Mouse (Mus musculus) kidney, embryonic 14.5 days (tissue): ENCODE measurements at regions not wholly inside any gene's neighbourhood (a gene's known extent, or its start where the extent isn't known, plus 50 kb on each side); places are given as distances from the start of the nearest gene placed in this dataset.

Source experiments
- ATAC-seq: fragments of 200-750 bp; cut with Nextera tagmentation; 2 replicates; pipeline ENCODE4 v1.8.0; 2017; ENCODE audit warnings: moderate number of reproducible peaks, mild to moderate bottlenecking, moderate TSS enrichment, moderate library complexity; ENCODE audit not compliant: low FRiP score, low TSS enrichment
- H3K27ac ChIP-seq: fragments of 300-500 bp; sonication (generic); 2 replicates; pipeline ENCODE4 v1.5.1; 2014; ENCODE audit warnings: low read depth, mild to moderate bottlenecking, low read length, moderate library complexity, mixed read lengths
- H3K27me3 ChIP-seq: fragments of 300-500 bp; sonication (generic); 2 replicates; pipeline ENCODE4 v1.6.1; 2014; ENCODE audit warnings: mild to moderate bottlenecking, low read length; ENCODE audit not compliant: control insufficient read depth, insufficient read depth
- H3K36me3 ChIP-seq: fragments of 300-500 bp; sonication (generic); 2 replicates; pipeline ENCODE4 v1.6.1; 2014; ENCODE audit warnings: low read length, mixed read lengths; ENCODE audit not compliant: control insufficient read depth, insufficient read depth
- H3K4me1 ChIP-seq: fragments of 300-500 bp; sonication (generic); 2 replicates; pipeline ENCODE4 v1.6.1; 2014; ENCODE audit warnings: low read length, mixed read lengths; ENCODE audit not compliant: control insufficient read depth, insufficient read depth
- H3K4me2 ChIP-seq: fragments of 300-500 bp; sonication (generic); replicated peaks from 2 replicates; pipeline ENCODE4 v1.6.1; 2014; ENCODE audit warnings: low read depth, mild to moderate bottlenecking, low read length
- H3K4me3 ChIP-seq: fragments of 300-500 bp; sonication (generic); 2 replicates; pipeline ENCODE4 v1.5.1; 2014; ENCODE audit warnings: mild to moderate bottlenecking, low read length
- H3K9ac ChIP-seq: fragments of 300-500 bp; sonication (generic); 2 replicates; pipeline ENCODE4 v1.6.1; 2014; ENCODE audit warnings: low read depth, mild to moderate bottlenecking, low read length, moderate library complexity
- H3K9me3 ChIP-seq: fragments of 300-500 bp; sonication (generic); 2 replicates; pipeline ENCODE4 v1.6.1; 2016; ENCODE audit warnings: low read length; ENCODE audit not compliant: control insufficient read depth
- WGBS: fragments of 180-500 bp; shearing (Covaris S2); extraction: QIAGEN DNeasy Blood & Tissue Kit; methylation state at CpG from one replicate; pipeline ENCODE4 v1.1.7; 2014; 5-methylcytosine and 5-hydroxymethylcytosine counted together

DNA sequence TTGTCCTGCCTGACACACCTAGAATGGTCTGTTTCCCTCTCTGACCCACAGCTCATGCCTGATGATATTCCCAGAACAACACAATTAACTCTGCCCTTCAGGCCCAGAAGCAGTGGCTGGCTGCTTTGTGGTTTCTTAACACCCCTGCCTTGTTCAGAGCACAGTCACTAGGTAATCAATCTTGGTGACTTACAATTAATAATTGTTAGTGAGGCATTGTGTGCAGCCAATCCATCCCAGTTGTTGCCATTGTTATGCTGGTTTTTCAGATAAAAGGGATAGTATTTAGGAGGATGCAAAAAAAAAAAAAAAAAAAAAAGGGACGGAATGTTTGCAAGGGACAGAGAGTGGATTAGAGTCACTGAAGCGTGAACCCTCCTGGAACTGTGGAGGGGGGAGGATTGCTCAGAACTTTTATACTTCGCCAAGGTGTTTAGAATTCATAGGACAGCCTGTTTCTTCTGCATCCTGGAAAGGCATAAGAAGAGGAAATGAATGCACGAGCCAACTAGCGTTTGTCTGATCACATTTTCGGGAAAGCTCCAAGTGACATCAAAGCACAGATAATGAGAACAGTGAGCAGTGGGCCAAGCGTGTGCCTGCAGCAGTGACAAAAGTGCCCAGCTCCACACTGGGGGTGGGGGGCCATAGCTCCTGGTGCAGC is 475.3 kb downstream of the Nedd1 start:
- no peaks in the 10 kb centered on the region for H3K36me3 ChIP-seq
- no peak overlapping the region for H3K4me3 ChIP-seq
- H3K27ac ChIP-seq, result no peak overlapping the region
- H3K27me3 ChIP-seq, result no peaks in the 10 kb centered on the region
- WGBS, result 19% methylated on average over 7 of the region's 7 CpGs
- H3K9ac ChIP-seq, result no peak overlapping the region
- H3K4me2 ChIP-seq, result no peak overlapping the region
- peaks cover 7% of the 10 kb centered on the region for H3K4me1 ChIP-seq
- H3K9me3 ChIP-seq, result no peaks in the 10 kb centered on the region
- ATAC-seq, result no peak

DNA sequence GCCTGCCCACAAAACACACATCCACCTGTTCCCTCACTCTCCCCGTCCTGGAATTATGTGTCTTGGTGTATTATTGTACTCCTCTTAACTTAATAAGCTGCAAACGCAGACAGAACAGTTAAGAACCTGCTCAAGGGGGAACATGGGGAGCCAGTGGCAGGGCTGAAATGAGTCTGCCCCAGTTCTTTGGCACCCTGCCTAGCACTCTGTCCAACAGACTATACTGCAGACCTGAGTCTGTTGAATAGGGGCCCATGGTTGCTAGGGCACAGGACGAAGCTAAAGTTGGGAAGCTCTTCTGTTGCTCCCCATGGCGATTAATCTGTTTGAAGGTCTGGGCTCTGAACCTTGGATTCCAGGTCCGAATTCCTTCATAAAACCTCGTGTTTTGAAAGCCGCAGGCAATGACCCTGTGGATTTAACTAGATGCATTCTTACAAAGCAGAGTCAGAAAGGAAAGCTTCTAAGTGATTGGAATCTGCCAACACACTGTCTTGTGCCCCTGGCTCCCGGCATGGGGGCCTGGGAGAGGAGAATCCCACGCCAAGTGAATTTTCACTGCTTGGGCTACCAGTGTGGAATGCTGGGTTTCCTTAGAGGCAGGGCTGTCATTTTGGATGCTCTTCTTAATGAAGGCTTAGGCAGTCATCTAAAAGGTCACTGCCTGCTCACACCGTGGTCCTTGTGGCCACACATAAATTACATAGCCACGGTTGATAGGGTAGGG is 479.3 kb downstream of the Nedd1 start:
- 47% methylated on average over 11 of the region's 11 CpGs for WGBS

DNA sequence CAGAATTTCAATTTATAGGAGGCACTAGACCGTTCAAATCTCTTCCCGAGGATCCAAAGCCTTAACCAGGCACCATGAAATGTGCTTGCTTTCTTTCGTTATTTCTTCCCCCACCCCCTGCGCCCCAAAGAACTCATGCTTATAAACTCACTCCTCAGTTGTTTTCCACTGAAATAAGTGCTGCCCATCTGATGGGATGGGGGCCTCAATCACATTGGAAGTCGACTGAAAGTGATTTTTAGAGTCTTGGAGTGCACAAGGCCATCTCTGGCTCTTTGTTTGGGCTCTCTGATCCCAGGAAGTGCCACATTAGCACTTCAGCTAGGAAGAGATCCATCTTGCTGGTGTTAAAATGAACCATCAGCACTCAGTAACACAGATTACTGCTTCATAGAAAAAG is 484.3 kb downstream of the Nedd1 start:
- Histone ChIP-seq H3K27ac (no peak overlapping the region), H3K4me2 (no peak overlapping the region), H3K9me3 (no peaks in the 10 kb centered on the region), H3K27me3 (no peaks in the 10 kb centered on the region), H3K4me1 (0 out of 2 replicates have a peak, but pooled peaks cover 3% of the 10 kb centered on the region), H3K9ac (no peak overlapping the region), H3K4me3 (no peak overlapping the region), H3K36me3 (no peaks in the 10 kb centered on the region)
- WGBS, result 44% methylated on average over 5 of the region's 5 CpGs
- no peak for ATAC-seq

More for the DNA sequence above, 479.3 kb downstream of the Nedd1 start:
- Histone ChIP-seq H3K4me3 (no peak overlapping the region), H3K9me3 (no peaks in the 10 kb centered on the region), H3K9ac (no peak overlapping the region), H3K4me1 (peaks cover 7% of the 10 kb centered on the region), H3K36me3 (no peaks in the 10 kb centered on the region), H3K27me3 (no peaks in the 10 kb centered on the region), H3K27ac (peak overlapping the region; percentile 27; the same call in 1 of the 2 replicates), H3K4me2 (no peak overlapping the region)
- ATAC-seq, result no peak

DNA sequence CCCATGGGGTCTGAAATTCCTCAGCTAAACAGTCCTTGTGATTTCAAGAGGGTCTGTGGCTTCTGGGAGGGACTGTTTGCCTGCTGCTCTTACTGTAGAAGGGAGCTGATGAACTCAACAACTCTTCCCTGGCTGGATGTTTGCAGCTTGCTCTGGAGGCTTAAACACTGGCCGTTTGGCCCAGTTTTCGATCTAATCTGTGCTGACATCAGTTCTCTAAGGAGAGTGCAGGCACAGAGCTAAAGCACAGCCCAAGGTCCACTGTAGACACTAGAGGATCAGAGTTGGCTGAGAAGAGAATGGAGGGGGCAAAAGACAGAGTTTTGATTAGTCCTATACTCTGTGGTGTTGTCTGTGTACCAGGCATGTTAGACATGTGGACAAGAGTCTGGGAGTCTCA is 490.1 kb downstream of the Nedd1 start:
- 55% methylated on average over 2 of the region's 2 CpGs for WGBS
- no peak overlapping the region for H3K27ac ChIP-seq
- no peaks in the 10 kb centered on the region for H3K27me3 ChIP-seq
- ATAC-seq, result no peak
- no peaks in the 10 kb centered on the region for H3K36me3 ChIP-seq
- no peaks in the 10 kb centered on the region for H3K4me1 ChIP-seq
- H3K4me2 ChIP-seq, result no peak overlapping the region
- H3K4me3 ChIP-seq, result no peak overlapping the region
- no peaks in the 10 kb centered on the region for H3K9me3 ChIP-seq
- no peak overlapping the region for H3K9ac ChIP-seq

DNA sequence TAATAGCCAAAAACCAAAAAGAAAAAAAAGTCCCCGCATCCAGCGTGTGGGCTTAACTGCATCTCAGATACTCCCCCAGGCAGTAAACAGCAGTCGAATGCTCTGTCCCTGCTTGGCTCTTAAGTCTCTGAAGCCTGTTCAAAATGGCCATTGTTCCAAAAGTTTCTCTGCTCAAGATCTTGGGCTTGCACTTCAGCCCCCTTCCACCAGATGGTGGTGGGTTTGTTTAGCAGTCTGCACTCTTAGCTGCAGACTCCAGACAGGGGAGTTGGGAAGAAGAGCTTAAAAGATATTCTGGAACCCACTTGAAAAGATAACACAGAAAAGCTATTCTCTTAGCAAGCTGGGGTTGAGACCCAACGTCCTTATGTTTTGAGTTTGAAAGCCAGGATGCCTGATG is 496.4 kb downstream of the Nedd1 start:
- Histone ChIP-seq H3K27ac (no peak overlapping the region), H3K9ac (no peak overlapping the region), H3K4me1 (no peaks in the 10 kb centered on the region), H3K9me3 (no peaks in the 10 kb centered on the region), H3K4me3 (no peak overlapping the region), H3K36me3 (no peaks in the 10 kb centered on the region), H3K4me2 (no peak overlapping the region), H3K27me3 (no peaks in the 10 kb centered on the region)
- no peak for ATAC-seq
- WGBS, result 76% methylated on average over 4 of the region's 4 CpGs

DNA sequence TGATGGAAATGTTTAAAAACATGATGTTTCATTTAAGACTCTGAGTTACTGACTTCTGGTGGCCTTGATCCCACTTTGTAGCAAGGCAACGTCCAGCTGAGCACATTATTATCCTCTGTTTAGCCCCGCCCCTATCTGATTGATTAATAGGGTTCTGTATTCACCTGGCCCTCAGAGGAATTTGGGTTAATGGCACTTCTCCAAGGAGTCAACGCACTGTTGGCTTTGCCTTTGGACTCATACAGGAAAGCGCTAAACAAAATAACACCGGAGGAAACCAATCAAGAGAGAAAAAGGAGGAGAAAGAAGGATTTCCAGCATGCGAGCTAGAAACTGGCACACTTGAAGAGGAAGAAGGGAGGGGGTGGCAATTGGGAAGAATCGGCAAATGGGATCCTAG is 497.1 kb downstream of the Nedd1 start:
- Histone ChIP-seq H3K36me3 (no peaks in the 10 kb centered on the region), H3K4me3 (no peak overlapping the region), H3K27me3 (no peaks in the 10 kb centered on the region), H3K9me3 (no peaks in the 10 kb centered on the region), H3K4me1 (no peaks in the 10 kb centered on the region), H3K9ac (no peak overlapping the region), H3K27ac (no peak overlapping the region), H3K4me2 (no peak overlapping the region)
- 83% methylated on average over 7 of the region's 7 CpGs for WGBS
- no peak for ATAC-seq

GRCm38 (mm10) chr10:92219310-92219709 is 502.9 kb downstream of the Nedd1 start:
- Histone ChIP-seq H3K27ac (no peak overlapping the region), H3K36me3 (no peaks in the 10 kb centered on the region), H3K9ac (no peak overlapping the region), H3K27me3 (no peaks in the 10 kb centered on the region), H3K4me2 (no peak overlapping the region), H3K9me3 (no peaks in the 10 kb centered on the region), H3K4me1 (no peaks in the 10 kb centered on the region), H3K4me3 (no peak overlapping the region)
- no peak for ATAC-seq
- 66% methylated on average over 3 of the region's 3 CpGs for WGBS

GRCm38 (mm10) chr10:92170856-92171255 is 551.4 kb downstream of the Nedd1 start:
- Histone ChIP-seq H3K27me3 (no peaks in the 10 kb centered on the region), H3K27ac (no peak overlapping the region), H3K4me1 (no peaks in the 10 kb centered on the region), H3K4me3 (no peak overlapping the region), H3K4me2 (no peak overlapping the region), H3K36me3 (no peaks in the 10 kb centered on the region), H3K9me3 (no peaks in the 10 kb centered on the region), H3K9ac (no peak overlapping the region)
- 89% methylated on average over 8 of the region's 8 CpGs for WGBS
- ATAC-seq, result no peak

DNA sequence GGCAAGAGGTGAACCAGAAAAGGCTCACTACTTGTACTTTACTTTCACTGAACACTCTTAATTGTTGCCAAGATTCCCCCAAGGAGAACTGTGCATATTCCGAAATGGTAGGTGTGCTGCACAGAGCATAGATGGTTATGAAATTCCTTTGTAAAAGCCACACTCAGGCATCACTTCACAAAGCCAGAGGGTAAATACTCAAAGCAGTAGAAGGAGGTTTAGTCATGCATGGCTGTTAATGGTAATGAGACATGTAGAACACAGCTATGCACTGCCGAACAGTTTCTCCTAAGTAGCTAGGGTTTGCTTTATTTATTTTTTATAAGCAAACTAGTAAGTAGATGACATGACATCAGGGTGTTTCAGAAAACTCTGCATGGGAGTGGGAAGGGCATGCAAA is 556.2 kb downstream of the Nedd1 start:
- 50% methylated on average over 2 of the region's 2 CpGs for WGBS
- no peak for ATAC-seq
- H3K27me3 ChIP-seq, result no peaks in the 10 kb centered on the region

More for the DNA sequence above, 556.2 kb downstream of the Nedd1 start:
- Histone ChIP-seq H3K36me3 (no peaks in the 10 kb centered on the region), H3K4me1 (no peaks in the 10 kb centered on the region), H3K9me3 (no peaks in the 10 kb centered on the region), H3K4me3 (no peak overlapping the region), H3K27ac (no peak overlapping the region), H3K4me2 (no peak overlapping the region), H3K9ac (no peak overlapping the region)
